Mouse (Mus musculus) intestine, embryonic 14.5 days (tissue): Measurements from ENCODE around the gene Ndrg4. TPM values are rescaled to one million over a fixed set of nuclear protein-coding genes. Genes with fewer than 3 reads are reported as not detected.
A peak's percentile ranks its signal among the peaks of the same experiment; 100 is the strongest.

Experiments
- ATAC-seq: fragments of 200-750 bp; cut with Nextera tagmentation; replicated peaks from 2 replicates; pipeline ENCODE4 v1.8.0; 2017; ENCODE audit warnings: low read depth, moderate number of reproducible peaks, moderate TSS enrichment, moderate library complexity; ENCODE audit not compliant: low FRiP score, low TSS enrichment
- DNase-seq: peaks from one replicate; pipeline ENCODE4 v3.0.0-alpha.2; 2018; ENCODE audit warnings: low spot score
- H3K27ac ChIP-seq: fragments of 300-500 bp; sonication (generic); 2 replicates; pipeline ENCODE4 v1.5.1; 2014; ENCODE audit warnings: low read depth, mild to moderate bottlenecking, control low read depth
- H3K27me3 ChIP-seq: fragments of 300-500 bp; sonication (generic); replicated peaks from 2 replicates; pipeline ENCODE4 v1.6.1; 2014; ENCODE audit warnings: low read length, control low read depth; ENCODE audit not compliant: control insufficient read depth, insufficient read depth
- H3K36me3 ChIP-seq: fragments of 300-500 bp; sonication (generic); 2 replicates; pipeline ENCODE4 v1.6.1; 2014; ENCODE audit warnings: low read length, control low read depth; ENCODE audit not compliant: control insufficient read depth, insufficient read depth
- H3K4me1 ChIP-seq: fragments of 300-500 bp; sonication (generic); replicated peaks from 2 replicates; pipeline ENCODE4 v1.6.1; 2014; ENCODE audit warnings: low read length, control low read depth, mixed read lengths; ENCODE audit not compliant: control insufficient read depth, insufficient read depth
- H3K4me2 ChIP-seq: fragments of 300-500 bp; sonication (generic); 2 replicates; pipeline ENCODE4 v1.6.1; 2014; ENCODE audit warnings: low read length
- H3K4me3 ChIP-seq: fragments of 300-500 bp; sonication (generic); 2 replicates; pipeline ENCODE4 v1.5.1; 2014; ENCODE audit warnings: low read depth, low read length, control low read depth, mixed read lengths
- H3K9ac ChIP-seq: fragments of 300-500 bp; sonication (generic); 2 replicates; pipeline ENCODE4 v1.6.1; 2014; ENCODE audit warnings: mild to moderate bottlenecking, low read length
- H3K9me3 ChIP-seq: fragments of 300-500 bp; sonication (generic); 2 replicates; pipeline ENCODE4 v1.6.1; 2016; ENCODE audit warnings: low read length, control low read depth; ENCODE audit not compliant: control insufficient read depth
- WGBS: fragments of 180-500 bp; shearing (Covaris S2); extraction: QIAGEN DNeasy Blood & Tissue Kit; methylation state at CpG from one replicate; pipeline ENCODE4 v1.1.7; 2014; 5-methylcytosine and 5-hydroxymethylcytosine counted together
- polyA plus RNA-seq: library from polyadenylated mRNA; unstranded; fragments of >200 nt; fragmentation: Nextera tagmentation; extraction: Ambion mirVana; gene quantifications from 2 replicates; pipeline ENCODE4 v1.2.1, GENCODE M21; 2014

The Ndrg4 gene
- polyA plus RNA-seq, 1 experiment from 2014 or later: 21.3 TPM

GRCm38 (mm10) chr8:95704538-95704937 is 27.8 kb downstream of the Ndrg4 start:
- H3K9me3 ChIP-seq: no peaks in the 10 kb centered on the region
- DNase-seq: no peak
- ATAC-seq: no peak
- no peak overlapping the region for H3K9ac ChIP-seq
- H3K4me3 ChIP-seq: no peak overlapping the region
- peaks cover 8% of the 10 kb centered on the region for H3K4me1 ChIP-seq
- WGBS: 93% methylated on average over 3 of the region's 3 CpGs
- H3K27me3 ChIP-seq: no peaks in the 10 kb centered on the region; the same call in 1 of the 2 replicates
- H3K27ac ChIP-seq: no peak overlapping the region
- no peak overlapping the region for H3K4me2 ChIP-seq
- H3K36me3 ChIP-seq: no peaks in the 10 kb centered on the region

DNA sequence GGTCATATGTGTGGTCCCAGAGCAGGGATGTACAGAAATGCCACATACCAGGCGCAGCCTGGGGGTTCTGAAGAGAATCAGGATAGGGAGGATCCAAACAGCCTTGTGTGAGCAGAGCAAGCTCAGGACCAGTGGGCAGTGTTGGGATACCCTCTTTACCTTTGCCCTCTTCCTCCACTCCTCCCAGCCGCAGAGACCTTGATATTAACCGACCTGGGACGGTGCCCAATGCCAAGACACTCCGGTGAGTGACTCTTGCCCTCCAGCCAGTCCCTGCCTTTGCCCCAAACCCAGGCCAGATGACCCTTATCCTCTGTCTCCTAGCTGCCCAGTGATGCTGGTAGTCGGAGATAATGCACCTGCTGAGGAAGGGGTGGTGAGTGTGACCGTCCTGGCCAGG is 32.8 kb downstream of the Ndrg4 start:
- no peak overlapping the region for H3K4me2 ChIP-seq
- H3K27me3 ChIP-seq: no peaks in the 10 kb centered on the region
- ATAC-seq (no peak), DNase-seq (no peak)
- no peaks in the 10 kb centered on the region for H3K4me1 ChIP-seq
- H3K9me3 ChIP-seq: no peaks in the 10 kb centered on the region
- H3K4me3 ChIP-seq: no peak overlapping the region
- 78% methylated on average over 7 of the region's 7 CpGs for WGBS
- no peaks in the 10 kb centered on the region for H3K36me3 ChIP-seq
- no peak overlapping the region for H3K27ac ChIP-seq
- no peak overlapping the region for H3K9ac ChIP-seq

DNA sequence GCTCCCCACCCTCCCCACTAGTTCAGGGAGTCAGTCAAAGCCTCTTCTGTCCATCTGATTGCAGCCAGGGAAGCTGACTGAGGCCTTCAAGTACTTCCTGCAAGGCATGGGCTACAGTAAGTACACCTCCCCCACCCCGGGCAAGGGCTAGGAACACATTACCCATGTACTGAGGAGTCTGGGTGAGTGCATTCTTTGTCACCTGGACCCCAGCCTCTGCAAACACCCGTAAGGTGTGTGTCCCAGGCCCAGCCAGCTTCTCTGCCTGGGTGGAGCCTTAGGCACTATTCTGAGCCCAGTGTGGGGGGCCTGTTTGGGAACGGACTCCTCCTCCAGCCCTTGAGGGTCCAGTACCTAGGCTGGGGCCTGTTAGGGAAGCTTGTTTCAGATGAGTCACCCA is 34.2 kb downstream of the Ndrg4 start:
- no peaks in the 10 kb centered on the region; the same call in 1 of the 2 replicates for H3K4me1 ChIP-seq
- no peak overlapping the region for H3K4me2 ChIP-seq
- H3K27ac ChIP-seq: no peak overlapping the region
- H3K36me3 ChIP-seq: no peaks in the 10 kb centered on the region
- ATAC-seq (no peak), DNase-seq (no peak)
- H3K27me3 ChIP-seq: no peaks in the 10 kb centered on the region
- H3K4me3 ChIP-seq: no peak overlapping the region
- H3K9ac ChIP-seq: no peak overlapping the region
- 62% methylated on average over 3 of the region's 3 CpGs for WGBS
- H3K9me3 ChIP-seq: no peaks in the 10 kb centered on the region

DNA sequence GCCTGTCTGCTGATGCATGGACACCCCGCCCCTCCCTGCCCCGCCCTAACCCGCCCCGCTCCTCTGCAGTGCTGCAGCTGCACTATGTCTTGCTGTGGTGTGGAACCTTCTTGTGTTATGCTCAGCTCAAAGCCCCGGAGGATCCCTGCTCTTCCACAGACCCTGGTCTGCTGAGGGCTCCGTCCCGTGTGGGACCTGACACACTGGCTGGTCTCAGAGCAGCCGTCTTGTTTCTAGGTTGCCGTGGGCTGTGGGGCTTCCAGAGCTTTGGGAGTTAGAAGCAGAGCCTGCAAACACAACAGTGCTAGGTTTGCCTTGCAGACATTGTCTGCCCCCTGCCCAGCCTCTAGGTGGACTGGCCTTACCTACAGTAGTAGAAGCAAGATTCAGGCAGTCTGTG is 35.6 kb downstream of the Ndrg4 start:
- DNase-seq (no peak), ATAC-seq (no peak)
- Histone ChIP-seq H3K4me3 (no peak overlapping the region), H3K9ac (no peak overlapping the region), H3K4me1 (peaks cover 8% of the 10 kb centered on the region), H3K27me3 (no peaks in the 10 kb centered on the region), H3K9me3 (no peaks in the 10 kb centered on the region), H3K27ac (no peak overlapping the region), H3K4me2 (no peak overlapping the region), H3K36me3 (0 out of 2 replicates have a peak, but pooled peaks cover 4% of the 10 kb centered on the region)
- WGBS: 84% methylated on average over 9 of the region's 9 CpGs

DNA sequence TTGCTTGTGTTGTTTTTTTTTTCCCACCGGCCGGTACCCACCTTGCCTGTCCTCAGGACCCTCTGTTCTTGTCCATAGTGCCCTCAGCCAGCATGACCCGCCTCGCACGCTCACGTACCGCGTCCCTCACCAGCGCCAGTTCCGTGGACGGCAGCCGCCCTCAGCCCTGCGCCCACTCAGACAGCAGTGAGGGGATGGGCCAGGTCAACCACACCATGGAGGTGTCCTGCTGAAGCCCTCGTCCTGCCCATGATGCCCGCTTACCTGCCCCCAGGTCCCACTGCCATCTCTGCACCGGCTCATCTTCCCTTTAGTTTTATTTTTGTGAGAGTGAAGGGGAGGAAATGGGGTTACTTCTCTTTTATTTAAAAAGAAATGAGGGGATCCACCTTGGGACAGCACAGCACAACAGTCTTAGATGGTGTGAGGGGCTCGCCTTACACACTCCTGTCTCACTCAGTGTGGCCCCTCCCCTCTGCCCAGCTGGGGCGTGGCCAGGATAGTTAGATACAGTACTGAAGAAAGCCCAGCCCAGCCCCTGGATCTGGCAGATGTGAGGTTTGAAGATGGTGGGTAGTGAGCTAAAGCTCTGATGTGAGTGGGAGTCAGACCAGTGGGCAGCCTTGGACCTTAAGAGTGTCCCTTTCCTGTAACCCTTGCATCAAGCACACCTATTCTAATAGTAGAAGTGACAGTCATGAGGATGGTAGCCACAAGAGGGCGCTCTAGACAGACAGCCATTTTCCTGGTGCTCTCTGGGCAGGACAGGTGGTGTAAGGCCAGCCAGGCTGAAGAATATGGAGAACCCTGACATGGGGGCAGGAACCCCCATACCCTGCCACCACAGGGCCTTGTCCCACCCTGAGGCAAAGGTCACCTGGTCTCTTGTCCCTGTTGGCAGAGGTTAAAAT is 36.6 kb downstream of the Ndrg4 start:
- H3K9ac ChIP-seq: no peak overlapping the region
- DNase-seq (peak; percentile 86), ATAC-seq (peak; percentile 38)
- peaks cover 14% of the 10 kb centered on the region for H3K36me3 ChIP-seq
- no peak overlapping the region for H3K4me3 ChIP-seq
- no peaks in the 10 kb centered on the region for H3K27me3 ChIP-seq
- H3K27ac ChIP-seq: no peak overlapping the region
- H3K4me1 ChIP-seq: peaks cover 8% of the 10 kb centered on the region
- H3K9me3 ChIP-seq: no peaks in the 10 kb centered on the region
- WGBS: 78% methylated on average over 19 of the region's 19 CpGs
- H3K4me2 ChIP-seq: no peak overlapping the region

GRCm38 (mm10) chr8:95714367-95714766 is 37.6 kb downstream of the Ndrg4 start:
- no peak overlapping the region for H3K4me3 ChIP-seq
- peaks cover 23% of the 10 kb centered on the region for H3K36me3 ChIP-seq
- H3K4me2 ChIP-seq: no peak overlapping the region
- no peak for ATAC-seq
- no peaks in the 10 kb centered on the region for H3K9me3 ChIP-seq
- peaks cover 8% of the 10 kb centered on the region for H3K4me1 ChIP-seq
- DNase-seq: no peak
- WGBS: 88% methylated on average over 4 of the region's 4 CpGs
- no peaks in the 10 kb centered on the region for H3K27me3 ChIP-seq
- no peak overlapping the region for H3K27ac ChIP-seq
- no peak overlapping the region for H3K9ac ChIP-seq

- H3K4me2 ChIP-seq: peak overlapping the region; percentile 87
- H3K27me3 ChIP-seq: no peaks in the 10 kb centered on the region
- 85% methylated on average over 6 of the region's 6 CpGs for WGBS
- H3K36me3 ChIP-seq: peaks cover 28% of the 10 kb centered on the region
- no peaks in the 10 kb centered on the region for H3K9me3 ChIP-seq
- peaks cover 8% of the 10 kb centered on the region for H3K4me1 ChIP-seq
- peak overlapping the region; percentile 83; the same call in 1 of the 2 replicates for H3K4me3 ChIP-seq
- no peak for ATAC-seq
- no peak for DNase-seq
- H3K27ac ChIP-seq: no peak overlapping the region
- H3K9ac ChIP-seq: no peak overlapping the region
Measured at GRCm38 (mm10) chr8:95714837-95715413, 38.1 kb downstream of the Ndrg4 start.

DNA sequence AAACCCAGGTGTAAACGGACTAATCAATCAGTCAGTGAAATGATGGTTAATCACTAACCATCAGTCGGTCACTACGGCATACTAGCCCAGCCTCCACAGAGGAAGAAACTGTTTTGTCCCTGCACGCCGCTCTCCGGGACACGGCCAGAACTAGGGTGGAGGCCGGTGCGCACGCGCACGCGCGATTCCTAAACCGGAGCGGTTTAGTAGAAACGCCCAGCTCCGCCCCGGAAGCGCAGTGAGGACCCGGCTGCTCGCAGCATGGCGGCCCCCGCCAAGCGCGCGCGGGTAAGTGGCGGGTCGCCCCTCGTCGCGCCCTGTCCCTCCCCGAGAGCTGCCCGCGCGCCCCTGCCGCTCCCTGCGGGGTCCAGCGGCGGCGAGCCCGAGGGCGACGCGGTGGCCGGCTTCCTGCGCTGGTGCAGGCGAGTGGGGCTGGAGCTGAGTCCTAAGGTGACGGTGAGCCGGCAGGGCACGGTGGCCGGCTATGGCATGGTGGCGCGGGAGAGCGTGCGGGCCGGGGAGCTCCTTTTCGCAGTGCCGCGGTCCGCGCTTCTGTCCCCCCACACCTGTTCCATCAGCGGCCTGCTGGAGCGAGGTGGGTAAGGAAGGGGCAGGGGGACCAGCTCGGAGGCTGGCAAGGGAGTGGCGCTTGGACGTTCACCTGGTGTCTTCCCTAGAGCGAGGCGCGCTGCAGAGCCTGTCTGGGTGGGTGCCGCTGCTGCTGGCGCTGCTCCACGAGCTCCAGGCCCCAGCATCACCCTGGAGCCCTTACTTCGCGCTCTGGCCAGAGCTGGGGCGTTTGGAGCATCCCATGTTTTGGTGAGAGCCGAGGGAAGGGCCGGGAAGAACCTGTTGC is 39.1 kb downstream of the Ndrg4 start, which contains the start of gene Setd6:
Gene Setd6 (plus strand): TSS at position 206 of the 856 bp plus-strand sequence.
- 1% methylated on average over 78 of the region's 79 CpGs for WGBS
- no peaks in the 10 kb centered on the region for H3K27me3 ChIP-seq
- peak within 1 kb of the TSS; percentile 74 for H3K9ac ChIP-seq
- peaks cover 38% of the 10 kb centered on the region for H3K36me3 ChIP-seq
- peak within 1 kb of the TSS; percentile 67 for H3K27ac ChIP-seq
- H3K9me3 ChIP-seq: no peaks in the 10 kb centered on the region
- peak within 1 kb of the TSS; percentile 83 for H3K4me3 ChIP-seq
- peaks cover 8% of the 10 kb centered on the region for H3K4me1 ChIP-seq
- DNase-seq (peak; percentile 89), ATAC-seq (peak; percentile 88)
- peak within 1 kb of the TSS; percentile 87 for H3K4me2 ChIP-seq
